Mouse (Mus musculus): Measurements from ENCODE around the gene Fam214a. TPM values are rescaled to one million over a fixed set of nuclear protein-coding genes. Genes with fewer than 3 reads are reported as not detected.

Gene Fam214a
- polyA plus RNA-seq, 1 experiment from 2014 or later = 20.5 TPM

DNA sequence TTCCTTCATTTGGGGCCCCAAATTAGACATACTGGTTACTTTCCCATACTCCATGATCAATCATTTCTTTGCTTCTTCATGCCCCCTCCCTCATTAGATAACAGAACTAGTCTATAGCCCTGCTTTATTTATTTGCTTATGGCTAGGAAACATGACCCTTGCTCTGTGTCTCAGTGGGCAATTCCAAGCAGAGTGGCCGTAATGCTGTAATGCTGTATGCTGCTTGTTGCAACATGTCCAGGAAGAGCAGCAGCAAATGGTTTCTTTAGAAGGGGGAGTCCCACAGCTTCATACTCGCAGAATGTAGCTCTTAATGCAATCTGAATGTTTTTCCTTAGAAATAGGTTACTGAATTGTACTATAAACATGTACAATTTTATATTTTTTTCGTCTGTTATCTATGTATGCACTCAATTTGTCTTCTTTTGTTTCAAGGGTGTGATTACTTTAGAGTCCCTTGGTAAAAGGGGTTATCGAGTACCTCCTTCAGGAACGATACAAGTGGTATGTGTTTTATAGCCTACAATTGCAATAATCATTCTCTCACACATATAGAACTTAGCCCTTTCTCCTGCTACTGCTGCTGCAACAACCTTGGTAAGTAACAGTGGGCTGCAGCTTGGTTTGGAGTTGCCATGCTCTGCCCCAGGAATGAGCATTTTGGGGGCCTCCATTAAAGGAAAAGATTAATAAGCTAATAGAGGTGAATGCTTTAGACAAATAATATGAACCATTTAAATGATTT is 70.6 kb downstream of the Fam214a start:
- Histone ChIP-seq H3K9me3 (ENCODE audit: control insufficient read depth, low read length) (no peaks in the 10 kb centered on the region), H3K36me3 (ENCODE audit: control insufficient read depth, insufficient read depth, low read length) (peaks cover 30% of the 10 kb centered on the region), H3K27me3 (replicated peaks; ENCODE audit: control insufficient read depth, insufficient read depth, low read length) (no peaks in the 10 kb centered on the region), H3K4me1 (ENCODE audit: control insufficient read depth, insufficient read depth, low read depth, low read length) (no peaks in the 10 kb centered on the region), H3K4me2 (ENCODE audit: low read length) (no peak overlapping the region), H3K27ac (ENCODE audit: low read depth, low read length) (no peak overlapping the region), H3K4me3 (ENCODE audit: low read length) (no peak overlapping the region), H3K9ac (ENCODE audit: low read depth, low read length) (no peak overlapping the region)
- ATAC-seq = no peak
- WGBS = 84% methylated on average over 5 of the region's 5 CpGs

GRCm38 (mm10) chr9:75024089-75024488 is 71.4 kb downstream of the Fam214a start:
- Histone ChIP-seq H3K27me3 (replicated peaks; ENCODE audit: control insufficient read depth, insufficient read depth, low read length) (no peaks in the 10 kb centered on the region), H3K9me3 (ENCODE audit: control insufficient read depth, low read length) (no peaks in the 10 kb centered on the region), H3K4me1 (ENCODE audit: control insufficient read depth, insufficient read depth, low read depth, low read length) (no peaks in the 10 kb centered on the region), H3K4me3 (ENCODE audit: low read length) (no peak overlapping the region), H3K36me3 (ENCODE audit: control insufficient read depth, insufficient read depth, low read length) (peaks cover 28% of the 10 kb centered on the region), H3K27ac (ENCODE audit: low read depth, low read length) (no peak overlapping the region), H3K9ac (ENCODE audit: low read depth, low read length) (no peak overlapping the region), H3K4me2 (ENCODE audit: low read length) (no peak overlapping the region)
- 58% methylated on average over 7 of the region's 7 CpGs for WGBS
- ATAC-seq = no peak

DNA sequence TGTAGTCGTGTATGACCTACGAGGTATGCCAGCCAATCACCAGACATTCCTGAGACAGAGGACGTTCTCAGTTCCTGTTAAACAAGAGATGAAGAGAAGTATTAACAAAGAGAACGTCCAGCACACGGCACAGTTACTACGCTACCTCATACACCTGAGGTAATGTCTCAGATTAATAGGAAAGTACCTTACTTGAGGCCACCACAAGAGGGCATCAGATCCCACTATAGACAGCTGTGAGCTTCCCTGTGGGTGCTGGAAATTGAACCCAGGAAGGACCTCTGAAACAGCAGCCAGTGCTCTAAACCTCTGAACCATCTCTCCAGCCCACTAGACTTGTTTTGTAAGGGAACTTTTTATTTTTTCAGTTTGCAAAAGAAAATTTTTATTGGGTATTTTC is 73.0 kb downstream of the Fam214a start:
- Histone ChIP-seq H3K4me2 (ENCODE audit: low read length) (no peak overlapping the region), H3K36me3 (ENCODE audit: control insufficient read depth, insufficient read depth, low read length) (peaks cover 18% of the 10 kb centered on the region; the same call in 1 of the 2 replicates)

GRCm38 (mm10) chr9:75032408-75032807 is 79.7 kb downstream of the Fam214a start:
- no peaks in the 10 kb centered on the region for H3K9me3 ChIP-seq (ENCODE audit: control insufficient read depth, low read length)
- H3K4me1 ChIP-seq (ENCODE audit: control insufficient read depth, insufficient read depth, low read depth, low read length) = no peaks in the 10 kb centered on the region
- no peak overlapping the region for H3K9ac ChIP-seq (ENCODE audit: low read depth, low read length)
- no peak overlapping the region for H3K27ac ChIP-seq (ENCODE audit: low read depth, low read length)
- H3K4me3 ChIP-seq (ENCODE audit: low read length) = no peak overlapping the region
- no peak overlapping the region for H3K4me2 ChIP-seq (ENCODE audit: low read length)
- no peak for ATAC-seq
- H3K36me3 ChIP-seq (ENCODE audit: control insufficient read depth, insufficient read depth, low read length) = no peaks in the 10 kb centered on the region
- no peaks in the 10 kb centered on the region for H3K27me3 ChIP-seq (replicated peaks; ENCODE audit: control insufficient read depth, insufficient read depth, low read length)
- 77% methylated on average over 1 of the region's 1 CpGs for WGBS

More for the DNA sequence above, 73.0 kb downstream of the Fam214a start:
- 72% methylated on average over 6 of the region's 6 CpGs for WGBS
- H3K9ac ChIP-seq (ENCODE audit: low read depth, low read length) = no peak overlapping the region
- no peaks in the 10 kb centered on the region for H3K9me3 ChIP-seq (ENCODE audit: control insufficient read depth, low read length)
- H3K4me3 ChIP-seq (ENCODE audit: low read length) = no peak overlapping the region
- H3K4me1 ChIP-seq (ENCODE audit: control insufficient read depth, insufficient read depth, low read depth, low read length) = no peaks in the 10 kb centered on the region
- ATAC-seq = no peak
- no peak overlapping the region for H3K27ac ChIP-seq (ENCODE audit: low read depth, low read length)
- no peaks in the 10 kb centered on the region for H3K27me3 ChIP-seq (replicated peaks; ENCODE audit: control insufficient read depth, insufficient read depth, low read length)

DNA sequence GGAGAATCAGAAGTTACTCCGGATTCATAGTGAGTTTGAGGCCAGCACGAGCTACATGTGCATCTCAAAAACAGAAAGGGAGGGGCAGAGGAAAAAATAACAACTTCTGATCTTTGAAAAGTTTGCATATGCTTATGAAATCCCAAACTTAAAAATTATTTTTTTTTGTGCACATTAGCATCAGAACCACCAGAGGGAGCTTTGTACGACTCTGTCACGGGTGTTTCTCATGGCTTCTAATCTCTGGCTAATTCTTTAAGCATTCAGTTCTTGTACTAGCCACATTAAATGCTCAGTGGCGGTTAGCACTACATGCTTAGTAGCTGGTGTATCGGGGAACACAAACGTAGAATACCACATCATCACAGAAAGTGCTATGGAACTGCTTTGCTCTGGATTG is 80.5 kb downstream of the Fam214a start:
- ATAC-seq = no peak
- no peaks in the 10 kb centered on the region for H3K36me3 ChIP-seq (ENCODE audit: control insufficient read depth, insufficient read depth, low read length)
- H3K9ac ChIP-seq (ENCODE audit: low read depth, low read length) = no peak overlapping the region
- H3K9me3 ChIP-seq (ENCODE audit: control insufficient read depth, low read length) = no peaks in the 10 kb centered on the region
- no peaks in the 10 kb centered on the region for H3K27me3 ChIP-seq (replicated peaks; ENCODE audit: control insufficient read depth, insufficient read depth, low read length)
- H3K4me2 ChIP-seq (ENCODE audit: low read length) = no peak overlapping the region
- WGBS = 47% methylated on average over 7 of the region's 7 CpGs
- H3K4me3 ChIP-seq (ENCODE audit: low read length) = no peak overlapping the region
- H3K4me1 ChIP-seq (ENCODE audit: control insufficient read depth, insufficient read depth, low read depth, low read length) = no peaks in the 10 kb centered on the region
- no peak overlapping the region for H3K27ac ChIP-seq (ENCODE audit: low read depth, low read length)

GRCm38 (mm10) chr9:75034691-75035090 is 82.0 kb downstream of the Fam214a start:
- ATAC-seq = no peak
- 46% methylated on average over 1 of the region's 1 CpGs for WGBS
- Histone ChIP-seq H3K4me1 (ENCODE audit: control insufficient read depth, insufficient read depth, low read depth, low read length) (peaks cover 11% of the 10 kb centered on the region), H3K27me3 (replicated peaks; ENCODE audit: control insufficient read depth, insufficient read depth, low read length) (no peaks in the 10 kb centered on the region), H3K36me3 (ENCODE audit: control insufficient read depth, insufficient read depth, low read length) (no peaks in the 10 kb centered on the region), H3K4me2 (ENCODE audit: low read length) (no peak overlapping the region), H3K9me3 (ENCODE audit: control insufficient read depth, low read length) (no peaks in the 10 kb centered on the region), H3K4me3 (ENCODE audit: low read length) (no peak overlapping the region), H3K27ac (ENCODE audit: low read depth, low read length) (no peak overlapping the region), H3K9ac (ENCODE audit: low read depth, low read length) (no peak overlapping the region)

- Histone ChIP-seq H3K4me1 (ENCODE audit: control insufficient read depth, insufficient read depth, low read depth, low read length) (peaks cover 11% of the 10 kb centered on the region), H3K9me3 (ENCODE audit: control insufficient read depth, low read length) (no peaks in the 10 kb centered on the region), H3K27me3 (replicated peaks; ENCODE audit: control insufficient read depth, insufficient read depth, low read length) (no peaks in the 10 kb centered on the region), H3K9ac (ENCODE audit: low read depth, low read length) (no peak overlapping the region), H3K4me2 (ENCODE audit: low read length) (no peak overlapping the region), H3K36me3 (ENCODE audit: control insufficient read depth, insufficient read depth, low read length) (no peaks in the 10 kb centered on the region), H3K27ac (ENCODE audit: low read depth, low read length) (no peak overlapping the region), H3K4me3 (ENCODE audit: low read length) (no peak overlapping the region)
- 86% methylated on average over 4 of the region's 4 CpGs for WGBS
- no peak for ATAC-seq
These were observed 83.3 kb downstream of the Fam214a start for GRCm38 (mm10) chr9:75035944-75036343.

DNA sequence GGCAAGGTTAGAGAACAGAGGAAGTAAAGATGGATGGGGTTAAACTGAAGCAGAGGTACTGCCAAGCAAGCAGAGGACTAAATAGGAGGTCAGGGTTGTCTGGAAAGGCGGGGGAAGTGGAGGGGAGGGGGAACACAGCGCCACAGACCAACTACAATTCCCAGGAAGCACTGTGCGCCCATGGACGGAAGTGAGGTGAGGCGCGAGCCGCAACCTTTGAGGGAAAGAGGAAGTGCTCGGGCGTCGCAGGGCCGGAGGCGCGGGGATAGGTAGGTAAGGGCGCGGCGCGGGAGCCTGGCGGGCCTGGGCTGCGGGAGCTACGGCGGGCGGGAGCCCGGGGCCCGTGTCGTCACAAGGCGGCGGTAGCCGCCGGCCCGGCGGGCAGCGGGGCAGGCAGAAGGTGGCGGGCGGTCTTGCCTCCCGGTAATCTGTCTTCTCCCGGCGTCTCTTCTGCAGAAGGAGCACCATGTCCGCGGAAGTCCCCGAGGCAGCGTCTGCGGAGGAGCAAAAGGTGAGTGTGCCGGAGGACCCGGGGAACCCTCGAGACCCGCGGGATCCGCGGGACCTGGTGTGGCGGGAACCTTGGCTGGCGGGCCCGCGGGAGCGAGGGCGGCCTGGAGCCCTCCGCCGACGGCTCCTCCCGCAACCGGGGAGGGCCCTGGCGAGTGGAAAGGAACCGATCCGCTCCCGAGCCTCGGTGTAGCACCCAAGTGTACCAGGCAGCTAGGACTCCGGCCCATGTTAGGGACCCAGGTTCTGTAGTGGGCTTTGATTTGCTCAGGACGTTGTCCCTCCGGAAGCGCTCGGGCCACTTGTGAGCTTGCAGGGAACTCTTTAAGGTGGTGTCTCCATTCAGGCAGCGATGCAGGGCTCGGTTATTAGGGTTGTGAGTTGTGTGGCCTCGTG is 85.0 kb downstream of the Fam214a start, which contains the start of gene Arpp19:
Arpp19 (plus strand) TSS at position 164 of the 906 bp plus-strand sequence.
- 0% methylated on average over 63 of the region's 73 CpGs for WGBS
- Histone ChIP-seq H3K9ac (ENCODE audit: low read depth, low read length) (peak within 1 kb of the TSS; percentile 84), H3K4me3 (ENCODE audit: low read length) (peak within 1 kb of the TSS; percentile 53), H3K4me1 (ENCODE audit: control insufficient read depth, insufficient read depth, low read depth, low read length) (peaks cover 11% of the 10 kb centered on the region), H3K27me3 (replicated peaks; ENCODE audit: control insufficient read depth, insufficient read depth, low read length) (no peaks in the 10 kb centered on the region), H3K9me3 (ENCODE audit: control insufficient read depth, low read length) (no peaks in the 10 kb centered on the region), H3K36me3 (ENCODE audit: control insufficient read depth, insufficient read depth, low read length) (no peaks in the 10 kb centered on the region), H3K4me2 (ENCODE audit: low read length) (peak within 1 kb of the TSS; percentile 69), H3K27ac (ENCODE audit: low read depth, low read length) (peak within 1 kb of the TSS; percentile 49; the same call in 1 of the 2 replicates)
- peak; percentile 96 for ATAC-seq

DNA sequence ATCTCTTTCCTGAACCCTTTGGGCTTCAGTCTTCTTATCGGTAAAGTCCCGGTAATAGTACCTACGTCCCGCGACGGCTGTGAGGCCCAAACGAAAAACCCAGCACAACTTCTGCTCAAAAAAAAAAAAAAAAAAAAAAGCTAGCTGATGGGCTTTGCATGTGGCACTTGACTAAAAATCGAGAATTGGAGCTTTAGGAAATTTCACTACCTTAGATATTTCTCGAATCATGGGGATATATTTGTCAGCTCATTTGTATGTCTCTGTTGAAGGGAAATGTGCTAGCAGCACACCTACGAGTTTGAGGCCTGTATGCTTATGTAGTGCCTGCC is 85.6 kb downstream of the Fam214a start:
- ATAC-seq = no peak
- 2% methylated on average over 10 of the region's 10 CpGs for WGBS
- H3K4me3 ChIP-seq (ENCODE audit: low read length) = peak overlapping the region; percentile 53

More for the DNA sequence above, 85.6 kb downstream of the Fam214a start:
- H3K9ac ChIP-seq (ENCODE audit: low read depth, low read length) = peak overlapping the region; percentile 84
- peaks cover 11% of the 10 kb centered on the region for H3K4me1 ChIP-seq (ENCODE audit: control insufficient read depth, insufficient read depth, low read depth, low read length)
- H3K27me3 ChIP-seq (replicated peaks; ENCODE audit: control insufficient read depth, insufficient read depth, low read length) = no peaks in the 10 kb centered on the region
- H3K27ac ChIP-seq (ENCODE audit: low read depth, low read length) = no peak overlapping the region
- H3K4me2 ChIP-seq (ENCODE audit: low read length) = peak overlapping the region; percentile 69
- no peaks in the 10 kb centered on the region for H3K9me3 ChIP-seq (ENCODE audit: control insufficient read depth, low read length)
- no peaks in the 10 kb centered on the region for H3K36me3 ChIP-seq (ENCODE audit: control insufficient read depth, insufficient read depth, low read length)
